Mouse (Mus musculus) thymus, adult 2 months (tissue): ENCODE measurements around the gene Haus2. TPM values are rescaled to one million over a fixed set of nuclear protein-coding genes. Genes with fewer than 3 reads are reported as not detected.
"Not testable (repeated sequence)": the region's sequence is repeated elsewhere in the genome, so short reads cannot be mapped to it uniquely, and the experiment has no call there.

Source experiments
- DNase-seq: peaks from one replicate; pipeline ENCODE4 v3.0.0; 2021
- H3K27ac ChIP-seq: fragments of 200-500 bp; 2 replicates; pipeline ENCODE4 v1.5.1; 2012; ENCODE audit warnings: low read length, control low read depth; ENCODE audit not compliant: control insufficient read depth, insufficient read depth
- H3K27me3 ChIP-seq: fragments of 200-500 bp; 2 replicates; pipeline ENCODE4 v1.6.1; 2012; ENCODE audit warnings: mild to moderate bottlenecking, low read length, moderate library complexity, mixed read lengths; ENCODE audit not compliant: control insufficient read depth, insufficient read depth
- H3K36me3 ChIP-seq: fragments of 200-500 bp; 2 replicates; pipeline ENCODE4 v1.6.1; 2012; ENCODE audit warnings: mild to moderate bottlenecking, low read length, moderate library complexity; ENCODE audit not compliant: control insufficient read depth, insufficient read depth
- H3K4me1 ChIP-seq: fragments of 200-500 bp; replicated peaks from 2 replicates; pipeline ENCODE4 v1.6.1; 2012; ENCODE audit warnings: low read length; ENCODE audit not compliant: control insufficient read depth, insufficient read depth
- H3K4me3 ChIP-seq: fragments of 200-500 bp; 2 replicates; pipeline ENCODE4 v1.5.1; 2012; ENCODE audit warnings: mild to moderate bottlenecking, low read length, control low read depth, moderate library complexity; ENCODE audit not compliant: control insufficient read depth, insufficient read depth
- CTCF ChIP-seq: fragments of 200-500 bp; IDR thresholded peaks from 2 replicates; pipeline ENCODE4 v1.5.1; 2012; ENCODE audit warnings: mild to moderate bottlenecking, control low read depth, low read length, moderate library complexity, borderline replicate concordance; ENCODE audit not compliant: control insufficient read depth, poor library complexity, insufficient read depth; ENCODE audit errors: extremely low read depth
- POLR2A ChIP-seq: fragments of 200-500 bp; IDR thresholded peaks from 2 replicates; pipeline ENCODE4 v1.6.1; 2012; ENCODE audit warnings: mild to moderate bottlenecking, low read length, control low read depth, moderate library complexity; ENCODE audit not compliant: control insufficient read depth, poor library complexity, insufficient read depth; ENCODE audit errors: extremely low read depth
- WGBS: fragments of 180-500 bp; shearing (Covaris S2); methylation state at CpG from one replicate; pipeline ENCODE4 v1.1.7; 2018; 5-methylcytosine and 5-hydroxymethylcytosine counted together
- polyA plus RNA-seq: library from polyadenylated mRNA; depleted of rRNA; stranded (reverse); fragments of >200 nt; gene quantifications from 2 replicates; pipeline ENCODE4 v1.2.3, GENCODE M21; 2012

Haus2 gene
- polyA plus RNA-seq, 1 experiment: 4.1 TPM

- peak; percentile 88 for DNase-seq
- peaks cover 4% of the 10 kb centered on the region; the same call in 1 of the 2 replicates for H3K36me3 ChIP-seq
- peaks cover 4% of the 10 kb centered on the region; the same call in 1 of the 2 replicates for H3K4me1 ChIP-seq
- H3K27ac ChIP-seq: no peak within 1 kb of the TSS; the same call in 1 of the 2 replicates
- TF ChIP-seq CTCF: peak; percentile 50; the same call in 1 of the 2 replicates
- TF ChIP-seq POLR2A: peak; percentile 79
- H3K27me3 ChIP-seq: no peaks in the 10 kb centered on the region
- WGBS: 1% methylated on average over 42 of the region's 42 CpGs
- peak within 1 kb of the TSS; percentile 70 for H3K4me3 ChIP-seq
Observed at GRCm38 (mm10) chr2:120566886-120567797, 42.0 kb upstream of the Haus2 start, which contains the start of gene Snap23. Snap23 (plus strand) TSS chr2:120567671.

GRCm38 (mm10) chr2:120567798-120568320 is 41.3 kb upstream of the Haus2 start:
- H3K4me1 ChIP-seq: peaks cover 4% of the 10 kb centered on the region; the same call in 1 of the 2 replicates
- under 1% methylated on average over 22 of the region's 22 CpGs for WGBS
- H3K27ac ChIP-seq: no peak overlapping the region; the same call in 1 of the 2 replicates
- no peak for DNase-seq
- TF ChIP-seq POLR2A (no peak), CTCF (no peak; the same call in 1 of the 2 replicates)
- peak overlapping the region; percentile 70 for H3K4me3 ChIP-seq
- H3K36me3 ChIP-seq: peaks cover 4% of the 10 kb centered on the region; the same call in 1 of the 2 replicates
- no peaks in the 10 kb centered on the region for H3K27me3 ChIP-seq

GRCm38 (mm10) chr2:120571081-120571480 is 38.1 kb upstream of the Haus2 start:
- Histone ChIP-seq H3K36me3 (peaks cover 4% of the 10 kb centered on the region; the same call in 1 of the 2 replicates), H3K4me1 (peaks cover 4% of the 10 kb centered on the region; the same call in 1 of the 2 replicates), H3K4me3 (no peak overlapping the region), H3K27me3 (no peaks in the 10 kb centered on the region), H3K27ac (no peak overlapping the region)
- 98% methylated on average over 3 of the region's 3 CpGs for WGBS
- no peak for DNase-seq
- TF ChIP-seq CTCF (no peak), POLR2A (no peak)

- WGBS: 93% methylated on average over 3 of the region's 3 CpGs
- not testable (repeated sequence) for H3K4me1 ChIP-seq, H3K4me3 ChIP-seq, H3K27me3 ChIP-seq, H3K27ac ChIP-seq, H3K36me3 ChIP-seq, DNase-seq
Observed at GRCm38 (mm10) chr2:120572161-120572560, 37.0 kb upstream of the Haus2 start.

- TF ChIP-seq CTCF (no peak), POLR2A (no peak)
- Histone ChIP-seq H3K27ac (no peak overlapping the region), H3K27me3 (no peaks in the 10 kb centered on the region), H3K4me3 (no peak overlapping the region), H3K36me3 (peaks cover 4% of the 10 kb centered on the region; the same call in 1 of the 2 replicates), H3K4me1 (no peaks in the 10 kb centered on the region; the same call in 1 of the 2 replicates)
- DNase-seq: no peak
- WGBS: 71% methylated on average over 3 of the region's 3 CpGs
Observed at GRCm38 (mm10) chr2:120575121-120575520, 34.1 kb upstream of the Haus2 start.

- Histone ChIP-seq H3K4me1 (no peaks in the 10 kb centered on the region; the same call in 1 of the 2 replicates), H3K36me3 (peaks cover 4% of the 10 kb centered on the region; the same call in 1 of the 2 replicates), H3K4me3 (no peak overlapping the region), H3K27ac (no peak overlapping the region), H3K27me3 (no peaks in the 10 kb centered on the region)
- WGBS: 79% methylated on average over 2 of the region's 2 CpGs
- no peak for TF ChIP-seq CTCF
- TF ChIP-seq POLR2A: no peak
- DNase-seq: no peak
Observed at GRCm38 (mm10) chr2:120575978-120576377, 33.2 kb upstream of the Haus2 start.

GRCm38 (mm10) chr2:120577799-120578198 is 31.4 kb upstream of the Haus2 start:
- Histone ChIP-seq H3K36me3 (no peaks in the 10 kb centered on the region), H3K4me1 (no peaks in the 10 kb centered on the region; the same call in 1 of the 2 replicates), H3K4me3 (no peak overlapping the region), H3K27ac (no peak overlapping the region), H3K27me3 (no peaks in the 10 kb centered on the region)
- WGBS: 75% methylated on average over 4 of the region's 4 CpGs
- TF ChIP-seq CTCF (no peak), POLR2A (no peak)
- no peak for DNase-seq
